Mouse (Mus musculus): ENCODE measurements at regions not wholly inside any gene's neighbourhood (a gene's known extent, or its start where the extent isn't known, plus 50 kb on each side); places are given as distances from the start of the nearest gene placed in this dataset.

DNA sequence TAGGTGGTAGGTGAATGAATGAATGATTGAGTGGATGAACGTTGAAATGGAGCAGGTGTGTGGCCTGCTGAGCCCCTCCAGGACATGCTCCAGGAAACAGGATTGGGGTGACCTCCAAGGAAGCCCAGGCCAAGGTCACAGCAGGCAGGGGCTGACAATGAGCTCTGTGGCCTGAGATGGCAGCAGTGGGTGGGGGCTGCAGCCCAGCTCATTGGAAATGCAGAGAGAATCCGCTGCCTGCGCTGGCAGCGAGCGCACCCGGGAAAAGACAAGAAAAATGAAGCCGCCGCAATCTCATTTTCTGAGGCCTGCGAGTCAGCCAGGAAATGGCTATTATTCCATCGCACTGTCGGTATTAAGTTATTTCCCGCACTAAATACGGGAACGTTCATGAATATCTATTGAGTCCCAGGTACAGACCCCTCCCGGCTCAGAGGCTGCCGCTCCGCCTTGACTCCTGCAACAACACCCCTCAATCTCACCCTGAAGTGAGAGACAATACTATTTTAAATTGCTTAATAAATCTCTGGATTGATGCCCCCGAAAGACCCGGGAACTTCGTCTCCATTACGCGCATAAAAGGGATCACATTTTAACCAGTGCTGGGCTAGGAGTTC lies 153.7 kb downstream of the Cryba4 start:
- no peak for DNase-seq (ENCODE audit: low spot score)

DNA sequence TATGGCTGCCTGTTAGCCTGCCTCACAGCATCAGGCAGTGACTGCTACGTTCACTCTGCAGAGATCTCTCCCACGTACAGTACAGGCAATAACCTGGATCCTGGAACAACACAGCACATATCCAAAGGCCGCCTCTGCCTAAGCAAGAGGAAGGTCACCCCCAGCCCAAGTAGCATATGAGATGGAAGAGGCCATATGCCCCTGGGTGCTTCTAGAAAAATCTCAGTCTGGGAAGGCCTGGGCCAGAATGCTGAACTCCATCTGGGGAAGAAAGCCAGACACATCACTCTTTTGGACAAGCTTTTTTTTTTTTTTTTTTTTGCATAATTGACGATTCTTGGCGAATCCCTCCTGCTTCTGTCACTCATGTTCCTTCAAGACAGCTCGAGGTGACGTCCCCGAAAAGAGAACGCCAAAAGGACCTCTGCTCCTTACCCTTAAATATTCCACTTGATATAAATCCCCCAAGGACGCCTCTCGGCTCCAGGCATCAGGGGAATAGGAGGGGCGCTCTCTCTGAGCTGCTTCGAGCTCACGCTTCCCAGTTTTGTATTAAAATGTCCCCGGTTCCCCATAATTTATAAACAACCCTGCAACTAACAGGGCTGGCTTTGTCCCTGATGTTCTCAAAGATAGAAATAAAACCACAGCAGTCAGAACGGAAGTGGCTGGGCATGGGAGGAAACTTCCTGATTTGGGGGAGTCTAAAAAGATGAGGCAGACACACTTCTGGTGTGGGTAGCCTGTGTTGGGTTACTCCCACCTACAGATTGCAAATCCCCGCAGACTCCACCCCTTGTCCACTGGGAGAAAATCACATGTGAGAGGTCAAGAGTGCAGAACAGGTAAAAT lies 150.4 kb downstream of the Cryba4 start:
- no peak for DNase-seq (ENCODE audit: low spot score)

DNA sequence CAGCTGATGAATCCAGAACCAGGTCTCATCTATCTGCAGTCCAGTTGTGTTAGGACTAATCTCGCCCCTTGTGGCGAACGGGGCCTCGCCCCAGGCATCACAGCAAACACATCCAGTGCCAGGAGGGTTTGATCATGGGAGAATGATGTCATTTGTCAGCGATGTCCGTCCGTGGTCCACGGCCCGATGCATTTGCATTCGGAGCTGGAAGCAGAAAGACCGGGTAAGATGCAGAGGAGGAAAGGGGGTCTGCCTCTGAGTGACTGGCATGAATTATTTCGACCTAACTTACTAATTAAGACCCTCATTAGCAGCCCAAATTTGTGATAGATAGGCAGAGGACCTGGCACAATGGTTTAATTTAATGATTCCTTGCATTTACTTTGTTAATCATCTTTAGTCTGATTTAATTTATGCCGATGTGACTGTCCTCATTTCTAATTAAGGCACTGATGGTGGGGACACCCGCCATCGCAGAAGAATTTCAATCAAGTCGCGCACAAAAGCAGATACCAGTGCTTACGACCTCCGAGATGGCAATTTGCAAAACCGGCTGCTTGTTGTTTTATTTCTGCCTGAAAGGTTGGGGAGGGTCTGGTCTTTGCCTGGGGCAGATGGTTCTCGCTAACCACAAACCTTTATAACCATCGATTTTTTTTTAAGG lies 141.9 kb downstream of the Cryba4 start:
- DNase-seq (ENCODE audit: low spot score), result no peak

DNA sequence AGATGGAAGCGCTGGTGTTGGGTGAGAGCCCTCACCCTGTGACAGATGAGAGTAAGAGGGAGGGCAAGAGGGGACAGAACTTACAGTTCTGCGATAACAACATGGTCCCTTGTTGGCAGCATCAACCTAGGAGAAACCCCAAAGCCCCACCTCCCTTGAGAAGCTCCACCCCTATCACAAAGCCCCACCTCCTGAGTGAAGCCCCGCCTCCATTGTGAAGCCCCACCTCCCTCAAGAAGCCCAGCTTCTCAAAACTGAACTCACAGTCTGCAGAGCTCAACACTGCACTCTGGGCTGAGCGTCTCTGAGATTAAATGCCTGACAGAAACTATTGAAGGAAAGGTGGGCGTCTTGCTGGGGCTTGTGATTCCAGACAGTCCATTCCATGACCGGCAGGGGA lies 131.6 kb downstream of the Cryba4 start:
- DNase-seq (ENCODE audit: low spot score), result no peak

DNA sequence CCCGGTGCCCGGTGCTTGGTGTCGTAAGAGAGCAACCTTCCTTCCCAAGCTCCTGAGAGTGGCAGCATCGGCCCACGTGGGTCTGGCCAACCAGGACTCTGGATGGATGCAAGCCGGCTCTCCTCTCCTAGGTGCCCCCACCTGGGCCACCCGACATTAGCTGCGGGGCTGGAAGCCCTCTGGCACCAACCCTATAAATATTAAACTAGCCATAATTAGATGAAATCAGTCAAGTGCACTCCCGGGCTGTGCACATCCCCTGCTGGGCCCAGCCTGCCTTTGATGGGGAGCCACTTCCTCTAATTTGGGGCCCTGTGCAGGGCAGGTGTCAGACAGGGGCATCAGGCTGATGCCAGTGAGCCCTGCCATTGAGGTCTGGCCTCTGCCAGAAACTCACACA lies 130.8 kb downstream of the Cryba4 start:
- DNase-seq (ENCODE audit: low spot score), result no peak

DNA sequence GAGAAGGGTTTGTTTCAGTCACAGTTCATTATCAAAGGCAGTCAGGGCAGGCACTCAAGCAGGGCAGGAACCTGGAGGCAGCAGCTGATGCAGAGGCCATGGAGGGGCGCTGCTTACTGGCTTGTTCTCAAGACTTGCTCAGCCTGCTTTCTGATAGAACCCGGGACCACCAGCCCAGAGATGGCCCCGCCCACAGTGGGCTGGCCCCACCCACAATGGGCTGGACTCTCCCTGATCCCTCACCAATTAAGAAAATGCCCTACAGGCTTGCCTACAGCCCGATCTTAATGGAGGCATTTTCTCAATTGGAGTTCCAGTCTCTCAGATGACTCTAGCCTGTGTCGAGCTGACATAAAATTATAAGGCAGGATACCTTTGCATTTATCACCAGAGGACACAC lies 129.7 kb downstream of the Cryba4 start:
- DNase-seq (ENCODE audit: low spot score), result no peak

DNA sequence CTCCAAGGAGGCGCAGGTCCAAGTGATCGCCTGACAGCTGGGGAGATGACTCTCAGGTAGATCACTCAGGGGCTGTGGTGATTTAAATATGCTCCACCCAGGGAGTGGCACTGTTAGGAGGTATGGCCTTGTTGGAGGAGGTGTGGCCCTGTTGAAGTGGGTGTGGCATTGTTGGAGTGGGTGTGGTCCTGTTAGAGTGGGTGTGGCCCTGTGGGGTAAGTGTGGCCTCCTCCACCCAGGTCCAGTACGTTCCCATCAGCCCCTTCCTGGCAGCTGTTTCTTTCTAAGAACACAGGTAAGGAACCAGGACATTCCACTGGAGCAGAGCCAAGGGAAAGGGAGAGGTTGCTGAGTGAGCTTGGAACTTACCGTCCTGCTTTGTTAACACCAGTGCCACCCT lies 125.1 kb downstream of the Cryba4 start:
- no peak for DNase-seq (ENCODE audit: low spot score)

DNA sequence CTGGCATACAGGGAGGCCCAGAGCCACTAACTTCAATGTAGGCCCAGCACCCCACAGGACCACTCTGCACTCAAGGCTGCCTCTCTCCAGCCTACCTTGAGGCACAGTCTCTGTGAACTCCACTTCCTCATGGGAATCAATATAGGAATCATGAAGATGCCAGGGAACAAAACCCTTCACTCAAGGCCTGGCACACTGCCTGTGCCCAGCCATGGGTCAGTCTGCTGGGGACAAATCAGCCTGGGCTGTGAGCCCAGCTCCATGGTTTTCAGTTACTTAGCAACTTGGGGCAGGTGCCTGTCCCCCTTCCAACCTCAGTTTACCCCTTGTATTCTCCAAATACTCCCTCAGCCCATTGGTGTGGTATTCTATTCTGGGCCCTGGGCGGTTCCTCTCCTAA lies 119.6 kb downstream of the Cryba4 start:
- DNase-seq (ENCODE audit: low spot score), result no peak

DNA sequence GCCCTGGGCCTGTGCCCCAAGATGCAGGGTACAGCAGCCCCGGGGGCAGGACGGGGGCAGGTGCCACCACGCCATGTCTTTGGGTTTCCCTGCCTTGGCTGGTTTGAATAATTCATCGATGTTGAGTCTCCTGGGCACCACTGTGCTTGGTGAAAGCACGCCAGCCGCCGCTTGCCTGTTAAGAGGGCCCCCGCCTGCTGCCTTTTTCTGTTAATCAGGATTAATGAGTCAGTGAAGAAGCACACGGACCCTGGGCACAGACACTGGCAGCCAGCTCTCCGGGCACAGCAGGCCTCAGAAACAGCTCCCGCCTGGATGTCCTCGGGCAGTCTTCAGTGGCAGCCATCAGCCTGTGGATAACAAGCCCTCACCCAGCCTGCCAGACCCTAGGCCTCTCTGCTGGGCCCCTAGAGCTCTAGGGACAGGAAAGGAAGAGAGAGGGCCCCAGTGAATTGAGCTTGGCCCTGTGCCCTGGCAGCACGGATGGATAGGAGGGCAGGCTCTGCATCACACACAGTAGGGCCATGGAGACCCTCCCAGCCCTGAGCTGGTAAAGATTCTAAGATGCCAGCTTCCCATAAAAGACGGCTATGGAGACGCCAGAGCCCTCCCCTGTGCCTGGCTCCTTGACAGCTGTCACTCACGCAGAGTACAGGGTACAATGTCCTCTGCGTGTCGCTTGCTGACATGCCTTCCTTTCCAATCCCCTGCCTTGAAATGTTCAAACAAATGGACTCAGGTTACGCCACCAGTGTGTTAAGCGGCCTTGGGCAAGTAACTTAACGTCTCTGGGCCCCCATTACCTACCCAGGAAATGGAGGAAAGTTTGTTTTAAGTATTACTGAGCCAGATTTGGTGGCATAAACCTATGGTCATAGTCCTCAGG lies 118.4 kb downstream of the Cryba4 start:
- no peak for DNase-seq (ENCODE audit: low spot score)

DNA sequence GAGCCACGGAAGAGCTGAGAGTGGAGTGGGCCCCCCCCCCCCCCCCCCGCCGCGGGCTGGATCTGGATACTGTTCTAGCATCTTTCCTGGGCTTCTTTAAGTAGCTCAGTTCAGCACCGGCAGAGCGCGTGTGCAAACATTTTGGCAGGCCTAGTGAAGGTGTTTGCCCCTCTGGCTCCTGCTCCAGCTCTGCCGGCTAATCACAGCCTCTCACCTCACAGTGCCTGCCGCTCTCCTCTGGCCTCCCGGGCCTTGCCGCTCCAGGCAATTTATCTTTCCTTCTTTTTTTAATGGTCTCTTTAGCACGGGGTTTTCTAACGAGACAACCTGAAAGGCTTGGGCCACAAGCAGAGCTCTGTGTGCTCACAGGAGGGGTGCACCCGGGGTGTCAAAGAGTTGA lies 115.7 kb downstream of the Cryba4 start:
- no peak for DNase-seq (ENCODE audit: low spot score)

DNA sequence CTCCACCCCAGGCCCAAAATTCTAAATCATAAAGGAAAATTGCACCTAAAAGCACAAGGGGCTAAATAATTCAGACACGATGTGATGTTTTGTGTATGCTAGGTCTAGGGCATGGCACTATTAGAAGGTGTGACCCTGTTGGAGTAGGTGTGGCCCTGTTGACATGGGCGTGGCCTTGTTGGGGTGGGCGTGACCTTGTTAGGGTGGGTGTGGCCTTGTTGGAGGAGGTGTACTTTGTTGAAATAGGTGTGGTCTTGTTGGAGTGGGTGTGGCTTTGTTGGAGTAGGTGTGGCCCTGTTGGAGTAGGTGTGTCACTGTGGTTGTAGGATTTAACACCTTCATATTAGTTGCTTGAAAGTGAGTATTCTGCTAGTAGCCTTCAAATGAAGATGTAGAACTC lies 114.1 kb downstream of the Cryba4 start:
- no peak for DNase-seq (ENCODE audit: low spot score)

DNA sequence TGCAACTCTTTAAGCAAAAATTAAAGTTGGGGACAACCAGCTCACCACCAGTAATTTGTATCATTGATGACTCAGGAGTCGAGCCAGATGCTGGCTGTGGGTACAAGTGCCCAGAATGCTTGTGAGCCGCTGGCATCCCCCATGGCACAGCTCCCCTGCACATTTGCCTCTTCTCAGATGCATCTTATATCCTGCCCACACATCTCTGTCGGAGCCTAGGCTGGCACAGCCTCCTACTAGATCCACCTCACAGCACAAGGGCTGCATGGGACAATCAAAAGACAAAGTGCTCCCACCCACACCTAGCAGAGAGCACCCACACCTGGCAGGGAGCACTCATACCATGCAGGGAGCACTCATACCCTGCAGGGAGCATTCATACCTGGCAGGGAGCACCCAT lies 109.6 kb downstream of the Cryba4 start:
- no peak for DNase-seq (ENCODE audit: low spot score)

DNA sequence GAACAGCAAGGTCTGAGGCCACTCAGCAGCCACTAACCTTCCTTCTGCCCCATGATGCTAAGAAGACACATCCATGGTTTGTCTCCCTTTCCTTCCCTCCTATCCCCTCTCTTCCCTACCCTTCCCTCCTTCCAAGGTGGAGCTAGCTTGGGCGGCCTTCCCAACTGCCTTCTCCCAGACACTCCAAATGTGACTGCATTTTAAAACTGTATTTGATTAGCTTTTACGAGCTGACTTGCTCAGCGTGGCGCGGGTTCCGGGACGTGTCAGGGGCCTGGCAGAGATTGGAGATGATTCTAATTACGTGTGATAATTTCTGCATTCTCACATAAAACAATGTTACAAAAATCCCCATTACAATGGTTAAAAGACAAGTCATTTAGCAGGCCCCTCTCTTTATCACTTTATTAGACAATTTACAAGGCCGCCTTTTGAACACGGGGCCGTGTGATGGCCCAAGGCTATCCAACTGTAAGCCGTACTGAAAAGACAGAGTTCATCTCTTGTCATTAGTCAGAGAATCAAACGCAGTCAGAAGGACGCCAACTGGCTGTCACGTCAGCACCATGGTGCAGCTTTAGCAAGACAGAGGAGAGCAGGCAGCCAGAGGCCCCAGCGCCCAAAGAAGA lies 108.2 kb downstream of the Cryba4 start:
- DNase-seq (ENCODE audit: low spot score), result no peak

DNA sequence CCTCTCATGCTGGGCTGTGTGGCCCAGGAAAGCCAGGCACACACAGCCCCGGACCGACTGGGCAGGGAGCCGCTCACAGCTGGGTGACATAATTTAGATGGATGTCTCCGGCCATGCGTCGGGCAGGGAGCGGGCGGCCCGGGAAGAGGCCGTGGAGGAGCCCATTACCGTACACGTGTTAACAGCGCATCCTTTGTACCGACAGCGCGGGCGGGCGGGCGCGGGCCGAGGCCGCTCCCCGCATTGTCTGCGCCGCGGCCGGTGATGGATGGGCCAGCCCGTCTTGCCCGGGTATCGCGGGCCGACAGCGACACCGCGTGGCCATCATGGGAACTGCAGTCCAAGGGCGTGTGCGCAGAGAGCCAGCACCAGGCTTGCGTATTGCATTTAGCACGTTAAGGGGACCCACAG lies 98.6 kb downstream of the Cryba4 start:
- DNase-seq (ENCODE audit: low spot score), result peak; percentile 73

DNA sequence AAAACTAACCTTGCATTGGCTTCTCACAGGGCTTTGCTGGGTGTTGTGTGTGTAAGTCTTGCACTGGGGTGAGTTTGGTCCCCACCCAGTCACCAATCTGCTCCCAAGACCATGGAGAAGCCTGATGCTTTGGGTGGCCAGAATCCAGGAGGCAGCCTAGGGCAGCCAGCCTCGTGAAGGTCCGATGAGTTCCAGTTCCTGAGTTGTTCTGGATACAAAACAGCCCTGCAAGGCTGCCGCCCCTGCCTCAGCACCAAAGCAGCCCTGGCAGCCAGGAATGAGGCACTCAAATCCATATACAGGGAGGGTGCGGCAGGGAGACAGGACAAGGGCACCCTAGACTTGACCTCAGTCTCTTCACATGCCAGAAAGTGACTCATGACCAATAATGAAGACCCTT lies 97.7 kb downstream of the Cryba4 start:
- no peak for DNase-seq (ENCODE audit: low spot score)

DNA sequence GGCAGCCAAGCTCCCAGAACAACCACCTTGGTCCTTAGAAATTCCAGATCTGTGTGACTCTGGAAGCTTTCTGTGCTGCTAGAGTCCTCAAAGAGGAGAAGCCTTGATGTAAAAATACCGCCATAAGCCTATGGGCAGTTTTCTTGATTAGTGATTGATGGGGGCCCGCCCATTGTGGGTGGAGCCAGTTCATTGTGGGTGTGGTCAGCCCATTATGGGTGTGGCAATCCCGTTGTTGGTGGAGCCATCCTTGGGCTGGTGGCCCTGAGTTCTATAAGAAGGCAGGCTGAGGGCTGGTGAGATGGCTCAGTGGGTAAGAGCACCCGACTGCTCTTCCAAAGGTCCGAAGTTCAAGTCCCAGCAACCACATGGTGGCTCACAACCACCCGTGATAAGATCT lies 97.3 kb downstream of the Cryba4 start:
- DNase-seq (ENCODE audit: low spot score), result no peak

DNA sequence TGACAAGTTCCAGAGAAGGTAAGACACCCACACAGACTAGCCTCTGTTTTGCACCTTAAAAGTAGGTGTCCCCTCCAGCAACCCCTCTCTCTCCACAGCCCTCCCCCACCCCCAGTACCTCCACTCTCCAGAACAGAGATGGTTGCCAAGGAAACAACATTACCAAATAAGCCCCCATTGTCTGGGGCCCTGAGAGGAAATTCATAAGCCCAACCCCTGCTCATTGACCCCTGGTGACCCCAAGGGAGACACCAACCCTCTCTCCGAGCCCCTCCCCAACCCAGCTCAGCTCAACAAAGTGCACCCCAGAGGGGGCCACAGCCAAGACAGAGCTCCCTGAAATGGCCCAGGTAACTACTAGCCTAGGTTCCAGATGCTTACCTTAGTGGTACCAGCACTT lies 96.3 kb downstream of the Cryba4 start:
- DNase-seq (ENCODE audit: low spot score), result no peak

DNA sequence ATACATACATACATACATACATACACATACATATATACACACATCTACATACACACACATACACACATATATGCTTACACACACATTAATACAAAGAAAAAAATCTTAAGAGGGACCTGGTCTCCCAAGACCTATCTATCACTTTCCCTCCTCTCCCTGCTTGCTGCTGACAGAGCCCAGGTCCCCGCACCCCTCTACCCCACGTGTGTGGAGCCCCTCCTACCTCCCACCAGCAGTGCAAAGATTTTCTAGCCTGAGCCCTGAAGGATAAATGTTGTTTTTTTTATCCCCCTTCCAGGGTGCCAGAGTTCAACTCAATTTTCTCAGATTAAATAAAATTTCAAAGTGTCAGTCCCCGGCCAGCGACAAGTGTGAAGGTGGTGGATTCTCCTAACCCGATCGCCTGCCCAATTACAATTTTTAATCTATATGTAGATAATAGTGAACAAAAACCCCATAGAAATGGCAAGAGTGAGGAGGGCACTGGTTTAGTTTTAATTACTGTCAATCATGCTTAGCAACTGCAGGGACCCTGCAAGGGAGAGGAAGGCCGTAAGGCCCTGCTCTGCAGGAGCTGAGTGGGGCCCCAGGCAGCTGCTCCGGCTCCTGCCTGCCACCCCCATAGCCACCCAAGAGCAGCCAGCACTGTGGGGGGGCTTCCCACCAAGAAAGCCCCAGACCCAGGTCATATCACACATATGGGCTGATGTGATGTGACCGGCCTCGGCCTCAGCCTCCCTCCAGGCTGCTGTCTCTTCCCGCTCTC lies 85.7 kb downstream of the Cryba4 start:
- no peak for DNase-seq (ENCODE audit: low spot score)

DNA sequence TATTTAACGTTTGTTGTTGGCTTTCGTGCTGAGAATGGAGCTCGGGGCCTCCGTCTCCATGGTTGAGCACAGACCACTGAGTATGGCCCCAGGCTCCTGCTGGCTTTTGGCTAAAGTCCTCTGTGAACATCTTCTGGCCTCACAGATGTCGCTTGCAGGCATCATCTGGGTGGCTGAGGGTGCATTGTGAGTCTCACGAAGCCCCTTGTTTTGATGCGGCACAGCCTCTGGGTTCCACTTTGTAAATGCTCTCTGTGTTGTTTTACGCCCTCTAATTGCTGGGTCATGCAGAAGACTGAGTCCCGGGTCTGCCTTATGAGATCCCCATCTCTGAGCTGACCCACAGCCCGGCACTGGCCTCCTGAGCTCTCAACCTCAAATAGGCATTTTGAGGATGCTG lies 84.5 kb downstream of the Cryba4 start:
- DNase-seq (ENCODE audit: low spot score), result no peak

DNA sequence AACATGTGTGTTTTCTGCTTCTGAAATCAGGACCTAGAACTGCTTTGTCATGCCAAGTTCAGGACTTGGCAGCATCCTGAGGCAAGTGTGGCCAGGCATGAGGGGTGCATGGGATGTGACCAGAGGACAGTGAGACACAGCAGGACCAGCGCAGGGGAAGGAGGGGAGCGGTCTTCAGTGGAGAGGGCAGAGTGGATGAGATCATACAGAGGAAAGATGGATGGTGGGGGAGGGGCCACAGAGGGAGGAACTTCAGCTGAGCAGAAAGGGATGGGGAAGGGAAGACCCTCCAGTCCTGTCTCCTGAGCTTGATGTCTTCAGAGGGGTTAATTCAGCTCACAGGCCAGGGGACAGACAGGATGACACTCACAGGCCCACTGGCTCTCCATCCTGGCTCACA lies 81.0 kb downstream of the Cryba4 start:
- DNase-seq (ENCODE audit: low spot score), result no peak
